Mouse (Mus musculus) layer of hippocampus, adult 8-10 months (tissue): Measurements from ENCODE around the gene Ahrr. TPM values are rescaled to one million over a fixed set of nuclear protein-coding genes. Genes with fewer than 3 reads are reported as not detected.

Experiments used
- DNase-seq, 2 experiments: peaks; one replicate each; pipeline ENCODE4 v3.0.0; 2022; ENCODE audit warnings: low spot score in 2 of 2
- total RNA-seq, 4 experiments: library from RNA; stranded (reverse); gene quantifications; 2 replicates each; pipeline ENCODE4 v1.2.4; 2022

The Ahrr gene
- total RNA-seq, 4 experiments from 2014 or later: 0.67 to 1.4 (median 0.81) TPM

DNA sequence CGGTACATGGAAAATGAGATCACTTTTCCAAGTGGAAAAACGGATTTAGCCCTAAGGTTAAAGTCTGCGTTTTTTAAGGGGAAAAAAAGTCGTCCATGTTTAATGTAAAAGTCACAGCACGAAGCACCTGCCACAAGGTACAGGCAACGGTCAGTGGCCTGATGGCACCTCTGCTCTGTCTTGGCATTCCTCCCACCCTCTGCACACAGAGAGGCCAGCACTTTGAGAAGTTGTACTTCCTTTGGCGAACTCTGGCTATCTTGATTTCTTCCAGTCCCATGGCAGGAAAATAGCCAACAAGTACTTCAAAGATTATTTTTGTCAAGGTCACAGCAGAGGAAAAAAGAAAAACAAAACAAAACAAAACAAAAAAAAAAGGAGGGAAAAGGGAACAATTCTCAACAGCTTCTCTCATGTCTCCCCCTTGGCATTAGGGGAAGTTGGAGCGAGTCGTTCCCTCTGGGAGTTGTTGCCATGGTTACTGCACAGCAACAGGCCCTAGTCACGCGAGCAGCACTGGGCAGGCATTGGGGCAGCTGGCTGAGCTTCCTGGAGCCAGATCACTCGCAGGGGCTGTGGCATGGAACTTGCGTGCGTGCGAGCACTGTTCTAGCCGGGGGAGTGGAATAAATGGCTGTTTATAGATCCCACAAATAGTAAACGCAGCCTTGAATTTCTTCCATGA, 46.8 kb downstream of the Ahrr start:
- DNase-seq: peak; percentile 34 to 57

DNA sequence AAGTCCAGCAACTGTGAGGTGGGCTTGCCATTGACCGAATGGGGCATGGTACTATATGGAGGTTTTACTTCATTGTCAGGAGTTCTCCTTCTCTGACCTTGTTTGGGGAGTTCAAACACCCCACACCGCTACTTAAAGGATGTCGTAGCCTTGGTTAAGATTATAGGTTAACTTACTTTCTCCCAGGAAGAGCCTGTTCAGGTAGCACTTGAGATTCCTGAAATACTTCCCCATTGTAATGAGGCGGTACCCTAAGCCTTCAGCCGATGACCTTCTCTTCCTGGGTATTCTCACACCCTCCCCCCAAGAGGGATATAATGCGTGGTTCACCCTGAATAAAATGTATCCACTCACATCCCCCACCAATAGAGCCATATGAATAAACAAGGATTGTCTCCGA, 54.6 kb downstream of the Ahrr start:
- DNase-seq: no peak

DNA sequence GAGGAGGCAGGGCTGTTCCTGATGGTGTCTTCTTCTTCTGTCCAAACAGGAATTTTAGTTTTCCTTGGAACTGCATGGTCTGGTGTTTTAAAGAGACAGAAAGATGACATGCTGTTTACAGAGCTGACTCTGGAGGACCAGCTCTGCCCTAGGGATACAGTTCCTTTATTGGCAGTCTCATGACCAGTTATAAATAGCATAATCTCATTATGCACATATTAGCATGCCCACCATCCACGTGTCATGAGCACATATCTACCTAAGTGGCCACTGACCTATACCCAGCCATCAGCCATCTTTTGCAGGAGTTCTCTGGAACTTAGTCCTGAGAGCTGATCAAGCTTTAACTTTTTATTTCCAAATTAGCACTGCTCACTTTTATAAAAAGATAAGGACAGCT, 71.5 kb downstream of the Ahrr start:
- no peak for DNase-seq

DNA sequence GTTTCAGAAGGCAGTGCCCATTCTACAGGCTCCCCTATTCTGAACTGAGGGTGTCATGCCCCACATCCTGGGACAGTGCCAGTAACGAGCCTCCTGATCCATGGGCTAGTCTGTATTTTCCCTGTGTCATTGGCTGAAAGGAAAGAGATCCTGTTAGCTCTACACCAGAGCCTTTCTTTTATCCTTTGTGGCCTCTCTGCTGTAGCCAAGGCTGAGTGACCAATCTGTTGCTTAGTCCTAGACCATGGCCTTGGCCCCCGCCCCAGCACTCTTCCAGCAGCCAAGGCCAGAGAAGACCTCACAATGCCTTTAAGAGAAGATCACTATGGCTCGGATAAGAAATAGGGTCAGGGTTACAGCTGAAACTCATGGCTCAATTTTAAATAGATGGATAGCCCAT, 73.7 kb downstream of the Ahrr start:
- no peak for DNase-seq

DNA sequence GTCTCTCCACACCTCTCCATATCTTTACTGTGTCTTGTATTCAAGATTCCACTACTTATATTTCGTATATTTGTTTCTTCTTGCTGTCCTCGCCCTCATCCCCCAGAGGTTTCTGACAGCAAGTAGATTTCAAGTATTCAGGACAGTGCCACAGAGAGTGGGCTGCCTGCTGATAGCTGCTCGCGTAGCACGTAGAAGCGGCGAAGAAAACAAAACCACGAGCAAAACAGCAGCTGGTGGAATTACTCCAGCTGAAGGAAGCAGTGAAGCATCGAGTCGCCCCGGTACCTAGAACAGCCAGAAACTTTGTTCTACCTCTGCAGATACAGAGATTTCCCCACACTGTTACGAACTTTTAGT, 83.2 kb downstream of the Ahrr start:
- peak in 1 of 2 experiments; percentile 11 for DNase-seq

DNA sequence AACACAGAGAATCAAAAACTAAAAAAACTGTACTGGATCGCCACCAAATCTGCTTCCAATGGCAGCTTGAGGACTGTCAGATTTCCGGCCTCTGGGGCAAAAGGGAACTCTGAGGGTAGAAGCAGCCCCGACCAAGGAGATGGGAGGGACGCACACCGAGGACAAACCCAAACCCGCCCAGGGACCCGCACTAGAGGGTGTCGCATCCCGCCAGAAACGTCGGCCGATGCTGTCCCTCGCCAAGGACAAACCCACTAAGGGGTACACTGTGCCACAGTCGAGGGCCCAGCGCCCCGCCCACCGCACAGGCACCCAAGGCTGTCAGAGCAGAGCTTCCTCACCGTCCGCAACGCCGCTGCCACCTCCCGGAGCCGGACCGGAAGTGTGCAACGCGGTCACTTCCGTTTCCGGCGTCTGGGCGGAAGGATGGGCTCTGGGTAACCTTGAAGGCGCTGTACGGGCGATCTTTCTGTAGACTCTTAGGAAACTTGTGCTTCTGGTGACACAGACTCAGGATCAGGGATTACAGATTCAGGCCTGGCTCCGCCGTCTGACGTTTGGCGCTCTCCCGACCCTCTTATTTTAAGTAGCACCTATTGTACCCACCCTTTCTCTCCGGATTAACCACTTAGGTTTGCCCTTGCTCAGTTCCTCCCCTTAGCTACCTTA, 83.7 kb downstream of the Ahrr start, which contains the start of gene Exoc3:
TSS of gene Exoc3 (minus strand) at position 416 of the 669 bp plus-strand sequence.
- DNase-seq: peak; percentile 81 to 90

DNA sequence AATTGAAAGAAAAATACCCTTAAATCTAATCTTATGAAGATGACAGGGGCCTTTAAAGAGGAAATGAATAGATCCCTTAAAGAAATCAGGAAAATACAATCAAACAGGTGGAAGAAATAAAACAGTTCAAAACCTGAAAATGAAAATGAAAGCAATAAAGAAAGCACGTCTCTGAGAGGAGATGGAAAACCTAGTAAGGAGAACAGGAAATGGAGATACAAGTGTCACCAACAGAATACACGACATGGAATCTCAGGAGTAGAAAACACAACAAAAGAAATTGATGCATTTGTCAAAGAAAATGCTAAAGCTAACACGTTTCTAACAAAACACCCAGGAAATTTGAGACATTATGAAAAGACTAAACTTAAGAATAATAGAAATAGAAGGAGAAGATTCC, 95.7 kb downstream of the Ahrr start:
- no peak for DNase-seq

DNA sequence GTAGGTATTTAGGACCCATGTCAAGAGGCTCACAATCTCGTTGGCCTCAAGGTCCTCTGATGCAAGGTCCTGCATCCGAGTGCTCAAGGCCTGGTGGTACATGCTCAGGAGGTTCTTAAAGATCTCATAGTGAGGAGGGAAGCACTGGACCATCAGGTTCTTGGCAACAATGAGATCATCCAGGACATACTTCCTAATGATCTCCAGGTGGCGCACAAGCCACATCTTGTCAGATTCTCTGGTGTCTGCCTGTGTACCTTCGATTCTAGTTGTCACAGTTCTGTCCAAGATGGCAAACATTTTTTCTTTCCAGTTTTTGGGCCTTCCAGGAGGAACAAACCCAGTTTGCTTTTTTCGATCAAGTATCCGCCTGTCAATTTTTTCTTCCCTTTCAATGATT, 99.5 kb downstream of the Ahrr start:
- no peak for DNase-seq

DNA sequence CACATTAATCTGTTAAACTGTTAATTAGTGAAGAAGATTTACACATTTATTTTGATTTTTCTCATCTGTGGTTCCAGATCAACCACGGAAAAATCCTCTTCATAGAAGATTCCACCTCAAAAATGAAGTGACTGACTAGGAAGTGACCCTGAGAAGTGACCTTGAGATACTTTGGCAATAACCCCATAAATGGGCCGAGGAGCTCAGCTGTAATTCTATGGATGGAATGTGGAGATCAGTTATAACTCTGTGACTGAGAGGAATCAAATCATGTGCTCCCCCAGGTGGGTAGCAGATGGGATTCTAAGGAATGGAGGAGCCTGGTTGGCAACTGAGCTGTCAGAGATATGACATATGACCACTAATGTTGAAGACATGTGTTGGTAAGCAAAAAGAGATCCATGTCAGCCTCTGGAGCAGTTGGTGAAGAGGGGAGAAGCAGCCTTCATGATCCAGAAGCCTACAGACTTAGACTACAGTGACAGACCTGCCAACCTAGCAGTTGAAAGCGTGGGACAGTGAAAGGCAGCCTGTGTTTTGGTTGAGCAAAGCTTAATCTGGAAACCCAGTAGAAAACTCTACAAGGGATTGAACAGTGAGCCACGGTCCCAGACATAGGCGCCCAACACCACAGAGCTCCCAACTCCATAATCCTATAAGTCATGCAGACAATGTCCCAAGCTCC, 109.0 kb downstream of the Ahrr start:
- no peak for DNase-seq

DNA sequence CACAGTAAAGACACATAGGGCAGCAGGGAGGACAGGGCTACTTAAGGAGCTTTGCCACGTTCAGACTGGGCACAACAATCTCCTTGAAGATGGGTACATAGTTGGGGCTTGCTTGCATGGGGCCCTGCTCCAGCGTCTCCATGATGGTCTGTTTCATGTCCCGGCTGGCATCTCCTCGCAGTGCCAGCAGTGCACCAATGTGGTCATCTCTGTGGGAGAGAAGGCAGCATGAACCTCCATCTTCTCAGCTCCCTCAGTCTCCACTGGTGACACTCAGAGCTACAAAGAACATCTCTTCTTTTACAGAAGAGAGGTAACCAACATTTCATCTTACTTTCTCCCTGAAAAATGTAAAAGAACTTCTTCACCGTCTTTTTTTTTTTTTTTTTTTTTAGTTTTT, 120.1 kb downstream of the Ahrr start:
- DNase-seq: no peak

DNA sequence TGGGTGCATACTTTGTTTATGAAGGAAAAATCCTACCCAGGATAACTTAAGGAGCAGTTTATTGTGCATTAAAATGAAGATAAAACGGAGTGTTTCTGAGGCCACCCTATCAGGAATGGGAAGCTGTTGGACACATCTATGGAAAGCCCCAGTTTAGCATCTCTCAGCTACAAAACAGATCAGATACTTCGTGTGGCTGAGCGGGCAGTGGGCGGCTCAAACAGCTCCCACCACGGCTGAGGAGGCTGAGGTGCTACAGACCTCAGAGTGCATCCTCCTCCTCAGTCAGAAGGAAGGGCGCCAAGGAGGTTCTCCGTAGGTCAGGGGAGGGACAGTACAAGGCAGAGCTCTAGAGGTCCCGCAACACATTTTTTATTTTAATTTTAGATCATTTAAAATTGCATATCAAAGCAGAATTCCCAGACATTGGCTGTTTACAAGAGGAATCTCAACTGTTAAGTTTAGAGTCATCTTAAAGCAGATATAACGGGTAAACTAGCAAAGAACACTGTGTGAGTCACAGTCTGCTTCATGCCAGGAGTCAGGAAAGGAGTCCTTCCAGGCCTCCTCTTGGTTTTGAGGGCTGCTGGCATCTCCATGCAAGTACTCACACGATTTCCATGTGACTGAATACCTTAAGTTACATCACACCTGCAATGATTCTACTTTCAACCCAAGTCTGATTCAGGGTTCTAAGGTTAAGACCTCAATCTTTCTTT, 122.5 kb downstream of the Ahrr start:
- no peak for DNase-seq

DNA sequence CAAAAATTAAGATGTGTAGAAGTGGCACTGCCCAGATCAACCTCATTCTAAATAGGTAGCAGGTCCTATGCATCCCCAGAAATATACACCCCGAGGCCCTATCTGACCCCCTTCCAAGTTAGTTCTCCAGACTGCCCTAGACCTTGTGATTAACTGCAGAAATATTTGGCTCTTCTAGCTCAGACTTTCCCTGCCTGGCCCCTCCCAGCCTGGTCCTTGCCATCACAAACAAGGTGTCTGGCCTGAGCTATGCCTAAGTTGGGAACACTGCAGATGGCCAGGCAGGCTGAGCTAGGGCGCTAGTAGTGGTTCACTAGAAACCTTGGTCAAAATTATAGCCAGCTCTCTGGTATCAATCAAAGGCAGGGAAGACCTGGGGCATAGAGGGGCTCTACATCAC, 124.6 kb downstream of the Ahrr start:
- no peak for DNase-seq

DNA sequence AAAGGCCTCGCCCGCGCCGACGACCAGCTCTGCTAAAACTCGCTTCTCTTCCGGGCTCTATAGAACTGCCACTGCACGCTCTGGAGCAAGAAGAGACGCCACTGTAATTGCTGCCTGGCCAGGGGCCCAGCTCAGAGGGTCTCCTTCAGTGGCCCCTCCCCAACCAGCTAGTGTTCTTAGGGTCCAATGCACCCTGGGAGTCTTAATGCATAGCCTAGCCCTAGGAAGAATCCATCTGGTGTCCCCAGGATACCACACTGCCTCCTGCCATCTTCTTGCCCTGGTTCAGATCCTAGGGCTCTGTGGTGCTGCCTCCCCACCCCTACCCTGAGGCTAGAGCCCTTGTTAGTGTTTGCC, 125.1 kb downstream of the Ahrr start:
- no peak for DNase-seq

DNA sequence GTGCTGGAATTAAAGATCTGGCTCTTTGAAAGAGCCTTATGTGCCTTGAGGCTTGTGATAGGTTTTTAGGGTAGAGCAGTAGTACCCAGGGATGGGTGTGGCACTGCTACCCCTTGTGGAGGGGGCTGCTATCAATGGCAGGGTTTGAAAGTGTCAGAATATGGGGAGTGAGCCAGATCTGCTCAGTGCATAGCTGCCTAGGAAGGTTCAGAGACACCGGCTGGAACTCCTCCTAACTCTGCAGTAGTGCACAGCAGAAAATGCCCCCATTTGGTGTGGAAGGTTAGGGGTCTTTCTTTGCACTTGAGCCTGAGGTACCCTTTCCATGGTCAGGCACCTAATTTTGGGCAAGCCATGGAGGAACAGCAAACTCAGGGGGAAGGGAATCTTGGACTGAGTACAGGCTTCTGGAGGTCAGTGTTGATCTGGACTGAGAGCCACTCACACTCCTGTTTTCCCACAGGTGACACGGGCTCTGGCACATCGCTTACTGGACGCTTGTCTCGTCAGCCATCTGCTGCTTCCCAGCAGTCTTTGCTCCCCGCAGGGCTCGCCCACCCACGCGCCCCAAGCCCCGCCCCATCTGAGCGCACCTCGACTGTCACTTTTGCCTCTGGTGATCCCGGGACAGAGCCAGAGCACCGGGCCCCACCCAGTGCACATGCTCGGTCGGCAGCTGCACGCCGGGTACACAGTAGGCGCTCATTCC, 125.6 kb downstream of the Ahrr start:
- peak in 1 of 2 experiments; percentile 37 for DNase-seq

Other genes starting within 250 kb of the Ahrr start
- 1 to 10 TPM; 1.0 to 2.4 (median 1.1) TPM for gene Cep72, start 230.0 kb downstream of the Ahrr start, total RNA-seq
- 1 to 10 TPM; 1.4 to 2.4 (median 1.8) TPM for gene Slc9a3, start 170.9 kb downstream of the Ahrr start, total RNA-seq
- gene Exoc3, start 83.6 kb downstream of the Ahrr start, total RNA-seq: 10 to 100 TPM; 65.6 to 78.6 (median 73.8) TPM
- gene Pdcd6, start 25.2 kb upstream of the Ahrr start, total RNA-seq: 10 to 100 TPM; 64.8 to 75.6 (median 72.1) TPM
- 100 to 1,000 TPM; 336 to 349 (median 340) TPM for gene Sdha, start 57.9 kb upstream of the Ahrr start, total RNA-seq
- gene Ccdc127, start 58.0 kb upstream of the Ahrr start, total RNA-seq: 100 to 1,000 TPM in 1 of 4 experiments, 10 to 100 TPM in 3; 73.7 to 101 (median 82.6) TPM
- gene Lrrc14b, start 71.7 kb upstream of the Ahrr start, total RNA-seq: under 1 TPM in 2 of 4 experiments, not detected in 2; 0.41 to 0.43 TPM
- gene Zfp72, start 98.5 kb upstream of the Ahrr start, total RNA-seq: 1 to 10 TPM; 4.0 to 6.5 (median 5.4) TPM
- 100 to 1,000 TPM; 137 to 280 (median 208) TPM for gene Ftl1-ps1, start 107.4 kb upstream of the Ahrr start, total RNA-seq
- 1 to 10 TPM; 3.9 to 7.5 (median 6.9) TPM for gene Zfp825, start 201.7 kb upstream of the Ahrr start, total RNA-seq